22 mouse cellular contexts compared by ENCODE assay signal in the genomic region with DNA sequence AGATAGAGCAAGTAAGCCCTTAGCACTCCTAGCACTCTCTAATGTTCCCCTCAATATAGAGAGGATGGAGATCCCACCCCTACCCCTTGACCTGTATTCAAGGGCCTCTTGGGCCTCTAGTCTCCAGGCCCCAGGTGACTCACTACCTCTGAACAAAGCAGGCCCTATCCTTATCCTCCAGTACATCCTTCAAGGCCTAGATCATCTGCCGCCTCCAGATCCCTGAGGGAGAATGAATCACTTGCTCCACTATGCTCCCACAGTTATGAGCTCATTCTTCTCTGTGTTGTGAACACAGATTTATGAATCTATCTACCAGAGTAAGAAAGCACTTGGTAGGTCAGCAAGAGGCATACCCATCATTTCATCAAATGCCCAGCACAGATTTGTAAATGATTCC. TPM values are rescaled to one million over a fixed set of nuclear protein-coding genes. Genes with fewer than 3 reads are reported as not detected.
DNase-seq lines count a peak whose midpoint lies in the region; ATAC-seq and TF ChIP-seq lines count a peak whose summit lies in the region.
"Had no signal": no experiment of that assay in that cellular context is flagged by ENCODE, and none has a peak within 500 bp of the region (broad histone marks: within the 10 kb centered on the region; RNA-seq: fewer than 3 reads in every experiment).

No protein-coding gene starts in this region.

- TF ChIP-seq CTCF in embryonic fibroblast, embryonic 13.5 days (IDR thresholded peaks at IDR 0.05; ENCODE audit: borderline replicate concordance, insufficient read depth, low read length), result no peak

- DNase-seq in frontal cortex, postnatal 10 days (ENCODE audit: low spot score in 2 of 2), result no peak
- peak; percentile 77 for DNase-seq in right cerebral cortex, adult 18-20 months
- DNase-seq in right cerebral cortex, postnatal 25 days, result no peak
- DNase-seq in layer of hippocampus, adult 11-12 months (ENCODE audit: low spot score), result no peak
- DNase-seq: cerebellum, adult 11 months; cerebellum, postnatal 10 days; kidney, adult 11 months; layer of hippocampus, postnatal 36 days; lung, adult 2 months; lung, postnatal 4 days; thymus, postnatal 4 days had no signal

- TF ChIP-seq POLR2A in embryonic fibroblast, embryonic 13.5 days (IDR thresholded peaks at IDR 0.05; ENCODE audit: low read depth, low read length), result no peak

- no peak overlapping the region for H3K4me3 ChIP-seq in embryonic fibroblast, embryonic 13.5 days (ENCODE audit: insufficient read depth, low read length)
- H3K4me3 ChIP-seq: embryonic facial prominence, embryonic 13.5 days; heart, embryonic 10.5 days; limb, embryonic 12.5 days; liver, embryonic 12.5 days had no signal

- H3K27ac ChIP-seq in embryonic fibroblast, embryonic 13.5 days (ENCODE audit: insufficient read depth, low read length), result peak overlapping the region; percentile 59; the same call in 1 of the 2 replicates
- H3K27ac ChIP-seq: embryonic facial prominence, embryonic 13.5 days; heart, embryonic 10.5 days; kidney, postnatal 0 days; limb, embryonic 12.5 days; liver, embryonic 12.5 days had no signal

- peak; percentile 100 for ATAC-seq in frontal cortex, adult (ENCODE audit: low TSS enrichment)
- no peak for ATAC-seq in erythroblast, adult 5-6 weeks (replicated peaks; ENCODE audit: low FRiP score, poor library complexity, severe bottlenecking)
- ATAC-seq: activated CD4-positive, CD25-positive, alpha-beta regulatory T cell, adult 4 months; liver, embryonic 12.5 days; midbrain, embryonic 16.5 days had no signal

- H3K4me1 ChIP-seq in embryonic fibroblast, embryonic 13.5 days (ENCODE audit: control insufficient read depth, insufficient read depth, low read length), result peaks cover 10% of the 10 kb centered on the region; the same call in 1 of the 2 replicates
- H3K4me1 ChIP-seq: embryonic facial prominence, embryonic 13.5 days; limb, embryonic 12.5 days had no signal

RNA-seq across cellular contexts. Expression of gene Trabd2b, which starts 46.7 kb away (rescaled TPM):
- 0.80 and 1.9 TPM in 2 replicates for polyA plus RNA-seq in embryonic fibroblast, embryonic 13.5 days (2011; ENCODE audit: insufficient read length, low read depth, missing spikeins)
- total RNA-seq in erythroblast, adult 5-6 weeks (2015; ENCODE audit: low replicate concordance), result not detected in 2 replicates
- total RNA-seq in erythroblast, adult 5-6 weeks (2017; ENCODE audit: low replicate concordance), result not detected in 2 replicates
- total RNA-seq: neutrophil, adult 5-6 weeks had no signal
- polyA plus RNA-seq: activated CD4-positive, CD25-positive, alpha-beta regulatory T cell, adult 4 months had no signal
